Mouse (Mus musculus) liver, postnatal 0 days (tissue): ENCODE results near the gene F11r. TPM values are rescaled to one million over a fixed set of nuclear protein-coding genes. Genes with fewer than 3 reads are reported as not detected.

Source experiments
- ATAC-seq: fragments of 200-750 bp; cut with Nextera tagmentation; 2 replicates; pipeline ENCODE4 v1.8.0; 2017; ENCODE audit warnings: mild to moderate bottlenecking, moderate library complexity
- DNase-seq: peaks from one replicate; pipeline ENCODE4 v3.0.0-alpha.2; 2016
- H3K27ac ChIP-seq: fragments of 300-500 bp; sonication (generic); 2 replicates; pipeline ENCODE4 v1.5.1; 2014; ENCODE audit warnings: antibody characterized with exemption, moderate library complexity, mild to moderate bottlenecking, low read depth
- H3K27me3 ChIP-seq: fragments of 300-500 bp; sonication (generic); 2 replicates; pipeline ENCODE4 v1.6.1; 2014; ENCODE audit warnings: low read length, control low read depth, mixed read lengths; ENCODE audit not compliant: insufficient read depth
- H3K36me3 ChIP-seq: fragments of 300-500 bp; sonication (generic); replicated peaks from 2 replicates; pipeline ENCODE4 v1.6.1; 2014; ENCODE audit warnings: mild to moderate bottlenecking, control low read depth, low read length, moderate library complexity, mixed read lengths; ENCODE audit not compliant: insufficient read depth
- H3K4me1 ChIP-seq: fragments of 300-500 bp; sonication (generic); 2 replicates; pipeline ENCODE4 v1.6.1; 2014; ENCODE audit warnings: antibody characterized with exemption, mild to moderate bottlenecking, control low read depth; ENCODE audit not compliant: insufficient read depth
- H3K4me2 ChIP-seq: fragments of 300-500 bp; sonication (generic); 2 replicates; pipeline ENCODE4 v1.6.1; 2014; ENCODE audit warnings: low read depth, mild to moderate bottlenecking, low read length, moderate library complexity, mixed read lengths
- H3K4me3 ChIP-seq: fragments of 300-500 bp; sonication (generic); 2 replicates; pipeline ENCODE4 v1.5.1; 2014; ENCODE audit warnings: low read depth, low read length
- H3K9ac ChIP-seq: fragments of 300-500 bp; sonication (generic); replicated peaks from 2 replicates; pipeline ENCODE4 v1.6.1; 2014; ENCODE audit warnings: mild to moderate bottlenecking, moderate library complexity
- H3K9me3 ChIP-seq: fragments of 300-500 bp; sonication (generic); 2 replicates; pipeline ENCODE4 v1.6.1; 2016; ENCODE audit warnings: mild to moderate bottlenecking, control low read depth, low read length, mixed read lengths
- CTCF ChIP-seq: sonication (generic); IDR thresholded peaks from 2 replicates; pipeline ENCODE4 v1.5.1; 2016; ENCODE audit warnings: antibody characterized with exemption, low read depth
- EP300 ChIP-seq: IDR thresholded peaks from 2 replicates; pipeline ENCODE4 v1.6.1; 2016; ENCODE audit warnings: antibody characterized with exemption, low read depth, mild to moderate bottlenecking
- WGBS: fragments of 180-500 bp; shearing (Covaris S2); extraction: QIAGEN DNeasy Blood & Tissue Kit; methylation state at CpG from one replicate; pipeline ENCODE4 v1.1.7; 2014; ENCODE audit not compliant: insufficient replicate concordance; 5-methylcytosine and 5-hydroxymethylcytosine counted together
- polyA plus RNA-seq: library from polyadenylated mRNA; unstranded; fragments of >200 nt; fragmentation: Nextera tagmentation; extraction: Ambion mirVana; gene quantifications from 2 replicates; pipeline ENCODE4 v1.2.1, GENCODE M21; 2015

F11r gene
- polyA plus RNA-seq, 1 experiment from 2014 or later: 57.9 TPM

DNA sequence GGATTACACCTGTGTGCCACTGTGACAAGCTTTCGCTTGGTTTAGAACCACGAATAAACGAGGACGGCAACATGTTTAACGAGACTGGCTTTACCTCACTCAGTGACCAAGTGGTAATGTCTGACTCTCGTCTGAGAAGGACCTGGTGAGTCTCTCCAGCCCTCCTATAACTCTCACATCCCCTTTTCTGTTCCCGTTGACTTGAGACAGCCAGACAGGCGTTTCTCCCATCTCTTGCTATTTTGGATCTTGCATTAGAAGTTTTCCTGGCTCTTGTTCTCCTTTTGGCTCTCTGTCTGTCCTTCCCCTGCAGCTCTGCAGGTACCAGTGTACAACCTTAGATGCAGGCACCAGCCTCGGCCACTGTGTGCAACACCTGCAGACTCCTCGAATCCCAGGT is 13.7 kb downstream of the F11r start:
- DNase-seq (no peak), ATAC-seq (no peak)
- TF ChIP-seq CTCF (no peak), EP300 (no peak)
- H3K27me3 ChIP-seq: no peaks in the 10 kb centered on the region
- no peaks in the 10 kb centered on the region for H3K9me3 ChIP-seq
- no peak overlapping the region for H3K4me3 ChIP-seq
- peaks cover 19% of the 10 kb centered on the region for H3K4me1 ChIP-seq
- WGBS: 60% methylated on average over 10 of the region's 10 CpGs
- H3K36me3 ChIP-seq: no peaks in the 10 kb centered on the region
- no peak overlapping the region for H3K4me2 ChIP-seq
- no peak overlapping the region for H3K9ac ChIP-seq
- 0 out of 2 replicates have a peak overlapping the region, but pooled peaks have one; percentile 19 for H3K27ac ChIP-seq

DNA sequence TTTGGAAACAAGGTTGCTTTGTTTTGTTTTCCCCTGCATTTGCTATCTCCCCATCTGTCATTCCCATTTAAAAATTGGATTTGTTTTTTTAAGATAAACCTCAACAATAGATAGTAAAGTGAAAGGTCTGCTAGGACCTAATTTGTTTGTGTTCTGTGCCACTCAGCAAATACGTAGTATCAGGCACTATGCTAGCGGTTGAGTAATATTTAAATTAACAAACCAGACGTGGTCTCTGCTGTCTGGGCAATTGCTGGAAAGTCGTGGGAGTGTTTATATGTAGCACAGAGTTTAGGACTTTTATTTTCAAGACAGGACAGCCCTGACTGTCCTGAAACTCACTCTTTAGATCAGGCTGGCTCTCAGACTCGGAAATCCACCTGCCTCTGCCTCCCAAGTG is 15.2 kb downstream of the F11r start:
- TF ChIP-seq EP300 (no peak), CTCF (no peak)

DNA sequence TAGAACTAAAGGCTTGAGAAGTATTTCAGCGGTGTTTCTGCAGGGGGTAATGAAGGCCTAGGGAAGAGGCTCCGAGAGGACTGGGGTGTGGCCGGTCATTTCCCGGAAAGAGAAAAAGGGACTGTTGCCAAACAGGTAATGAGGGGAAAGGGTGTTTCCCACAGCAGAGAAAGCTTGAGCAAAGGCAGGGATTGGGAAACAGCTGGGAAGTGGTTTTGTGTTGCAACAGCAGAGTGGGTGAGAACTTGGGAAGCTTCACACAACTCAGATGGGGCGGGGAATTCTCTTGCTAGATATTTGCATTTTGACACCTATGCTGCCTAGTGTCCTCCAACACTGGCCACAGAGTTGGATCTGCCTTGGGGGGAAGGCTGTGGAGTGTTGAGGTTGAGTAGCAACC is 15.6 kb downstream of the F11r start:
- Histone ChIP-seq H3K4me2 (no peak overlapping the region), H3K4me3 (no peak overlapping the region), H3K9me3 (no peaks in the 10 kb centered on the region), H3K9ac (no peak overlapping the region), H3K36me3 (no peaks in the 10 kb centered on the region), H3K4me1 (peaks cover 20% of the 10 kb centered on the region), H3K27me3 (no peaks in the 10 kb centered on the region), H3K27ac (peak overlapping the region; percentile 88)
- ATAC-seq: peak; percentile 87
- 58% methylated on average over 5 of the region's 5 CpGs for WGBS
- peak; percentile 86 for TF ChIP-seq EP300
- no peak for TF ChIP-seq CTCF
- peak; percentile 77 for DNase-seq

More for the DNA sequence above, 15.2 kb downstream of the F11r start:
- H3K4me1 ChIP-seq: peaks cover 23% of the 10 kb centered on the region
- DNase-seq (no peak), ATAC-seq (peak; percentile 77)
- H3K27ac ChIP-seq: peak overlapping the region; percentile 88
- H3K9me3 ChIP-seq: no peaks in the 10 kb centered on the region
- H3K9ac ChIP-seq: no peak overlapping the region
- H3K4me3 ChIP-seq: no peak overlapping the region
- no peak overlapping the region for H3K4me2 ChIP-seq
- no peaks in the 10 kb centered on the region for H3K27me3 ChIP-seq
- WGBS: 36% methylated on average over 5 of the region's 5 CpGs
- H3K36me3 ChIP-seq: no peaks in the 10 kb centered on the region

- ATAC-seq: no peak
- no peak for DNase-seq
- Histone ChIP-seq H3K9ac (no peak overlapping the region), H3K36me3 (no peaks in the 10 kb centered on the region), H3K9me3 (no peaks in the 10 kb centered on the region), H3K4me2 (no peak overlapping the region), H3K27me3 (no peaks in the 10 kb centered on the region), H3K4me3 (no peak overlapping the region), H3K27ac (peak overlapping the region; percentile 26), H3K4me1 (peaks cover 15% of the 10 kb centered on the region)
- 77% methylated on average over 6 of the region's 6 CpGs for WGBS
- TF ChIP-seq EP300: no peak
- peak; percentile 35 for TF ChIP-seq CTCF
These were observed 17.6 kb downstream of the F11r start for GRCm38 (mm10) chr1:171454926-171455325.

DNA sequence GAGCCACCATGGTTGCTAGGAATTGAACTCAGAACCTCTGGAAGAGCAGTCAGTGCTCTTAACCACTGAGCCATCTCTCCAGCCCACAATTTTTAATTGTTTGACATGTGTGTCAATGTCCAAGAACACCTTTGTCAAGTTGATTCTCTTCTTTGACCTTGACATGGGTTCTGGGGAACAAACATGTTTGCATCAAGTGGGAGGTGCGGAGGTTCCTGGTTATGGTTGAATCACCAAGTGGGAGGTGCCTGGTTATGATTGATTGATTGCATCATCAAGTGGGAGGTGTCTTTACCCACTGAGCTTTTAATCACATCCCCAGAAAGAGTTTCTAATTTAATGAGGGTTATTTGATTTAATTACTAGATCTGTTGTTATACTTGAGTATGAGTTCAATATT is 20.2 kb downstream of the F11r start:
- 57% methylated on average over 1 of the region's 1 CpGs for WGBS
- Histone ChIP-seq H3K4me1 (peaks cover 10% of the 10 kb centered on the region), H3K4me3 (no peak overlapping the region), H3K27ac (peak overlapping the region; percentile 34; the same call in 1 of the 2 replicates), H3K27me3 (no peaks in the 10 kb centered on the region), H3K4me2 (no peak overlapping the region), H3K36me3 (peaks cover 12% of the 10 kb centered on the region), H3K9ac (no peak overlapping the region), H3K9me3 (no peaks in the 10 kb centered on the region)
- ATAC-seq (peak; percentile 55), DNase-seq (peak; percentile 38)
- no peak for TF ChIP-seq CTCF
- peak; percentile 60 for TF ChIP-seq EP300

DNA sequence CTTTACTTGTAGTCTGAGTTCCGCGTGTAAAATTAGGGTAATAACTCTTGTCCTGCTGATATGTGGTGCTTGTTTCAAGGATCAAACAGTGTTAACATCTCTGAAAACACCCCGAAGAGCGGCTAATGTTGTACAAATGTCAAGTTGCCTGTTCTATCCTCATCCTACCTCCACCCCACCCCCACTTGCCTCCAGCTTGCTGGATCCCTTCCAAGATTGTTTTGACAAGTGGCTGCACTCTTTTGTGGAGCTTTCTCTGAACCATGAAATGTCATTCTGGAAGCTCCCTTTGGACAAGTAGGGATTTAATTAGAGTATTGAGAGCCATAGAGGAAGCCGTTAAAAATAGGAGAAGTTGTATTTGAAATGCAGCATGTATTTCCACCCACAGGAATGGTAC is 22.5 kb downstream of the F11r start:
- no peak overlapping the region for H3K9ac ChIP-seq
- ATAC-seq (no peak), DNase-seq (no peak)
- no peaks in the 10 kb centered on the region for H3K27me3 ChIP-seq
- H3K36me3 ChIP-seq: peaks cover 14% of the 10 kb centered on the region
- 79% methylated on average over 5 of the region's 5 CpGs for WGBS
- TF ChIP-seq EP300 (no peak), CTCF (no peak)
- H3K9me3 ChIP-seq: no peaks in the 10 kb centered on the region
- H3K4me1 ChIP-seq: peaks cover 7% of the 10 kb centered on the region
- H3K4me2 ChIP-seq: no peak overlapping the region
- no peak overlapping the region for H3K27ac ChIP-seq
- no peak overlapping the region for H3K4me3 ChIP-seq
